Mouse (Mus musculus) embryonic facial prominence, embryonic 11.5 days (tissue): ENCODE measurements at regions not wholly inside any gene's neighbourhood (a gene's known extent, or its start where the extent isn't known, plus 50 kb on each side); places are given as distances from the start of the nearest gene placed in this dataset.
"Not testable (repeated sequence)": the region's sequence is repeated elsewhere in the genome, so short reads cannot be mapped to it uniquely, and the experiment has no call there.

Experiments
- ATAC-seq: fragments of 200-750 bp; cut with Nextera tagmentation; replicated peaks from 2 replicates; pipeline ENCODE4 v1.8.0; 2017; ENCODE audit warnings: low read depth; ENCODE audit not compliant: insufficient number of reproducible peaks, low FRiP score, low TSS enrichment
- DNase-seq: peaks from one replicate; pipeline ENCODE4 v3.0.0-alpha.2; 2015; ENCODE audit warnings: low spot score
- H3K27ac ChIP-seq: fragments of 300-500 bp; sonication (generic); replicated peaks from 2 replicates; pipeline ENCODE4 v1.5.1; 2014; ENCODE audit warnings: mild to moderate bottlenecking, low read depth, low read length, control low read depth
- H3K27me3 ChIP-seq: fragments of 300-500 bp; sonication (generic); 2 replicates; pipeline ENCODE4 v1.6.1; 2014; ENCODE audit warnings: mild to moderate bottlenecking, low read length, moderate library complexity, mixed read lengths; ENCODE audit not compliant: control insufficient read depth, insufficient read depth
- H3K36me3 ChIP-seq: fragments of 300-500 bp; sonication (generic); replicated peaks from 2 replicates; pipeline ENCODE4 v1.6.1; 2014; ENCODE audit warnings: low read depth, mild to moderate bottlenecking, low read length, moderate library complexity, mixed read lengths; ENCODE audit not compliant: control insufficient read depth, insufficient read depth
- H3K4me1 ChIP-seq: fragments of 300-500 bp; sonication (generic); 2 replicates; pipeline ENCODE4 v1.6.1; 2014; ENCODE audit warnings: low read length, mixed read lengths; ENCODE audit not compliant: control insufficient read depth, insufficient read depth
- H3K4me2 ChIP-seq: fragments of 300-500 bp; sonication (generic); 2 replicates; pipeline ENCODE4 v1.6.1; 2014; ENCODE audit warnings: low read depth, mild to moderate bottlenecking, control low read depth, low read length, moderate library complexity
- H3K4me3 ChIP-seq: fragments of 300-500 bp; sonication (generic); 2 replicates; pipeline ENCODE4 v1.5.1; 2014; ENCODE audit warnings: low read depth, low read length, control low read depth
- H3K9ac ChIP-seq: fragments of 300-500 bp; sonication (generic); replicated peaks from 2 replicates; pipeline ENCODE4 v1.6.1; 2014; ENCODE audit warnings: mild to moderate bottlenecking, control low read depth, low read length
- H3K9me3 ChIP-seq: fragments of 300-500 bp; sonication (generic); replicated peaks from 2 replicates; pipeline ENCODE4 v1.6.1; 2016; ENCODE audit warnings: mild to moderate bottlenecking, low read length, inconsistent platforms, mixed read lengths; ENCODE audit not compliant: control insufficient read depth
- WGBS: fragments of 180-500 bp; shearing (Covaris S2); extraction: QIAGEN DNeasy Blood & Tissue Kit; methylation state at CpG from one replicate; pipeline ENCODE4 v1.1.7; 2014; 5-methylcytosine and 5-hydroxymethylcytosine counted together

- H3K9me3 ChIP-seq = no peaks in the 10 kb centered on the region
- no peaks in the 10 kb centered on the region for H3K27me3 ChIP-seq
- no peak overlapping the region for H3K4me3 ChIP-seq
- ATAC-seq = no peak
- 81% methylated on average over 2 of the region's 2 CpGs for WGBS
- no peak for DNase-seq
- H3K36me3 ChIP-seq = no peaks in the 10 kb centered on the region
- H3K9ac ChIP-seq = no peak overlapping the region
- H3K27ac ChIP-seq = no peak overlapping the region
- no peaks in the 10 kb centered on the region for H3K4me1 ChIP-seq
- H3K4me2 ChIP-seq = no peak overlapping the region
Measured at GRCm38 (mm10) chr6:14500663-14501062, 254.4 kb downstream of the Ppp1r3a start.

GRCm38 (mm10) chr6:14499882-14500281 lies 255.2 kb downstream of the Ppp1r3a start:
- H3K9me3 ChIP-seq, ATAC-seq, H3K27ac ChIP-seq, H3K36me3 ChIP-seq, DNase-seq, H3K4me2 ChIP-seq, H3K4me1 ChIP-seq, H3K9ac ChIP-seq, H3K4me3 ChIP-seq, H3K27me3 ChIP-seq: not testable (repeated sequence)
- WGBS = 55% methylated on average over 1 of the region's 1 CpGs

- H3K4me3 ChIP-seq, H3K27ac ChIP-seq, H3K9me3 ChIP-seq, H3K9ac ChIP-seq, ATAC-seq, DNase-seq, H3K36me3 ChIP-seq, H3K4me2 ChIP-seq, H3K27me3 ChIP-seq, H3K4me1 ChIP-seq: not testable (repeated sequence)
- WGBS = 66% methylated on average over 3 of the region's 3 CpGs
Measured at GRCm38 (mm10) chr6:14486642-14487041, 268.4 kb downstream of the Ppp1r3a start.

DNA sequence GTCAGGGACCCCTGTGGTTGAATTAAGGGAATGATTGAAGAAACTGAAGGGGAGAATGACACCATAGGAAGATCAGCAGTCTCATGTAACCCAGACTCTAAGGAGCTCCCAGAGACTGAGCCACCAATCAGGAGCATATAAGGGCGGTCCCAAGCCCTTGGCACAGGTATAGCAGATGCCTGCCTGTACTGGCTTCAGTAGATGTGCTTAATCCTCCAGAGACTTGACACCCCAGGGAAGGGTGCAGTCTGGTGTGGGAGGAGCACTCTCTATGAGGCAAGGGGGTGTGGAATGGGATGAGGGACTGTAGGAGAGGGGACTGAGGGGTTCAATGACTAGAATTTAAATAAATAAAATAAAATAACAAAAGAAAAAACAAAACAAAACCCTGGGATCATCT lies 298.7 kb downstream of the Ppp1r3a start:
- 86% methylated on average over 1 of the region's 1 CpGs for WGBS
- ATAC-seq (no peak), DNase-seq (no peak)
- Histone ChIP-seq H3K4me3 (no peak overlapping the region), H3K9me3 (no peaks in the 10 kb centered on the region), H3K4me2 (no peak overlapping the region), H3K27me3 (no peaks in the 10 kb centered on the region), H3K9ac (no peak overlapping the region), H3K4me1 (no peaks in the 10 kb centered on the region), H3K36me3 (no peaks in the 10 kb centered on the region), H3K27ac (no peak overlapping the region)

DNA sequence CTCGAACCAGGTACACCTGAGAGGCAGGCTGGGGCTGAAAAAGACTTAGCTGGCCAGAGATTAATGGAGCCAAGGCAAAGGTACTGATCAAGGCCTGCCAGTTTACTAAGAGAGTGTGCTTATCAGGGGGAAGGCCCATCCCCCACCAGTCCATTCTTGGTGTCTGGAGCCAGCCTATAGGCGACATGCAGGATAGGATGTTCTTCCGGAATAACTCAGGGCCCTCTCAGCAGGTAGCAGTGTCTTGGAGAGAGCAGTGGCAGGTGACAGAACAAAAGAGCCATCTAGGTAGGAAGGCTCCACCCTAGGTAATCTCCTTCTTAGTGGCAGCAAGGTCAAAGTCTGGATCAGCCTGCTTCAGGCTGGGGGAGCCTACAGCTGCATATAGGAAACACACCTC lies 301.8 kb downstream of the Ppp1r3a start:
- H3K27me3 ChIP-seq, H3K4me1 ChIP-seq, H3K27ac ChIP-seq, H3K4me2 ChIP-seq, ATAC-seq, H3K36me3 ChIP-seq, H3K4me3 ChIP-seq, H3K9me3 ChIP-seq, H3K9ac ChIP-seq, DNase-seq: not testable (repeated sequence)
- WGBS = 76% methylated on average over 3 of the region's 3 CpGs

DNA sequence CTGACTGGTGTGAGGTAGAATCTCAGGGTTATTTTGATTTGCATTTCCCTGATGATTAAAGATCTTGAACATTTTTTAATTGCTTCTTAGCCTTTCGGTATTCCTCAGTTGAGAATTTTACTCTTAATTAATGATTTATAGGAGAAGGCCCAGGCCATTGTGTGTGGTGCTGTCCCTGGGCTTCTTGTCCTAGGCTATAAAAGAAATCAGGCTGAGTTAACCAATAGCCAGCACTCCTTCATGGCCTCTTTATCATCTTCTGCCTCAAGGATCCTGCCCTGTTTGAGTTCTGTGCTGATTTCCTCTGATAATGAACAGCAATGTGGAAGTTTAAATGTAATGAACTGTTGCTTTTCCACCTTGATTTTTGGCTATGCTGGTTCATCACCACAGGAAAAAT lies 323.3 kb downstream of the Ppp1r3a start:
- Histone ChIP-seq H3K4me1 (no peaks in the 10 kb centered on the region), H3K4me3 (no peak overlapping the region), H3K27me3 (no peaks in the 10 kb centered on the region), H3K9me3 (no peaks in the 10 kb centered on the region), H3K4me2 (no peak overlapping the region), H3K36me3 (no peaks in the 10 kb centered on the region), H3K9ac (no peak overlapping the region), H3K27ac (no peak overlapping the region)
- 97% methylated on average over 1 of the region's 1 CpGs for WGBS
- ATAC-seq (no peak), DNase-seq (no peak)

DNA sequence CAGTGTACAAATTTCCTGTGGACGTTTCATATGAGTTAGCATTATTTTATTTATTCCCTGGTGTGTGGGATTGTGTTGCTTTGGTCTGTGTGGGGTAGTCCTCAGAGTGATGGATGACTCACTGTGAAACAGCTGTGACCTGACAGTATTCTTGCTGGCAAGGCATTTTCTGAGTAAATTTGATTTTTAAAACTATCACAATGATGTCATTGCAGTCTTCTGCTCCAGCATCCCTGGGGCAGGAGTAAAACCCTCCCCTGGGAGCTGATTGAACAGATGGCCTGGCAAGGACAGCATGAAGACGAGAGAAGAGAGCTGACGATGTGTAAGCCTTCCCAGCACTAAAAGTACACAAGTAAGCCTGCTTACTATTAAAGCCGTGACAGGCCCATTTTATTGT lies 345.3 kb downstream of the Ppp1r3a start:
- H3K9me3 ChIP-seq = no peaks in the 10 kb centered on the region
- H3K4me1 ChIP-seq = no peaks in the 10 kb centered on the region
- WGBS = 50% methylated on average over 4 of the region's 4 CpGs
- no peak for DNase-seq
- no peaks in the 10 kb centered on the region for H3K36me3 ChIP-seq
- H3K9ac ChIP-seq = no peak overlapping the region
- H3K4me3 ChIP-seq = no peak overlapping the region
- H3K27me3 ChIP-seq = no peaks in the 10 kb centered on the region
- H3K27ac ChIP-seq = no peak overlapping the region
- no peak overlapping the region for H3K4me2 ChIP-seq
- peak; percentile 59; the same call in 1 of the 2 replicates for ATAC-seq

GRCm38 (mm10) chr6:14407754-14408153 lies 347.3 kb downstream of the Ppp1r3a start:
- Histone ChIP-seq H3K27me3 (no peaks in the 10 kb centered on the region), H3K36me3 (no peaks in the 10 kb centered on the region), H3K9me3 (no peaks in the 10 kb centered on the region), H3K4me3 (no peak overlapping the region), H3K4me2 (no peak overlapping the region), H3K4me1 (no peaks in the 10 kb centered on the region), H3K9ac (no peak overlapping the region), H3K27ac (no peak overlapping the region)
- DNase-seq (no peak), ATAC-seq (no peak)
- WGBS = 77% methylated on average over 1 of the region's 1 CpGs
